Mouse (Mus musculus): ENCODE data around the gene Slc7a1. TPM values are rescaled to one million over a fixed set of nuclear protein-coding genes. Genes with fewer than 3 reads are reported as not detected.

Slc7a1 gene
- total and polyA plus RNA-seq, 3 experiments, result 20.5 to 78.3 (median 69.5) TPM

DNA sequence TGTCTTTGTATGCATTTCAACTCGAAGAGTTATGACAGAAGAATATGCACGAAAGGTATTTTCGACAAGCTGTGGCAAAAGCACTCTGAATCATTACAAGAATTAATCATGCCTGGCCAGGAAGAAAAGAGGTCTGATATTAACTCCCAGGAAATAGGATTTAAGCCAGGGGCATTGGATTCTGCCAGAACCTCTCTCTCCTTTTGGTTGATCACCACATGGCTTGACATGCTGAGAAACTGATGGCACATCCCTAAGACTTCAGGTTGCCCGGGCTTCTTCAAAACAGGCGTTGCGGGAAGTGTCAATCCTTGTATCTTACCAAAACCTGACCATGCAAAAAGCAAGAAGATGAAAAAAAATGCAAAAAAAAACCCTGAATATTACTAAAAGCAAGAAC lies 25.4 kb upstream of the Slc7a1 start:
- Histone ChIP-seq H3K9me3 (replicated peaks; ENCODE audit: low read length) (peaks cover 7% of the 10 kb centered on the region), H3K4me2 (ENCODE audit: insufficient read depth, low read depth, poor library complexity, severe bottlenecking) (no peak overlapping the region), H3K4me3 (replicated peaks in 1 of 3; ENCODE audit: low read depth in 2 of 3, low read length in 2 of 3, poor library complexity in 1 of 3) (no peak overlapping the region), H3K36me3 (replicated peaks in 1 of 2; ENCODE audit: control insufficient read depth in 1 of 2, insufficient read depth in 1 of 2, low read length in 1 of 2) (no peaks in the 10 kb centered on the region), H3K27ac (ENCODE audit: insufficient read depth, low read depth) (no peak overlapping the region), H3K79me2 (replicated peaks; ENCODE audit: control insufficient read depth, extremely low read depth, insufficient read depth, poor library complexity, severe bottlenecking) (no peaks in the 10 kb centered on the region), H3K4me1 (ENCODE audit: control insufficient read depth in 1 of 2, insufficient read depth in 2 of 2) (peaks cover 2 to 5% of the 10 kb centered on the region in 2 experiments; a peak in 2 of 4 replicates), H3K9ac (ENCODE audit: insufficient read depth, low read depth) (no peak overlapping the region), H3K27me3 (replicated peaks) (no peaks in the 10 kb centered on the region)
- TF ChIP-seq ZKSCAN1 (IDR thresholded peaks at IDR 0.05; ENCODE audit: borderline replicate concordance, low read depth, low read length) (no peak), E2F4 (IDR thresholded peaks at IDR 0.05; ENCODE audit: insufficient replicate concordance, low read depth, low read length) (no peak), CHD2 (IDR thresholded peaks at IDR 0.05; ENCODE audit: low read length) (no peak), JUND (conservative IDR thresholded peaks at IDR 0.05; ENCODE audit: low read depth, low read length) (no peak), GABPA (IDR thresholded peaks at IDR 0.05; ENCODE audit: insufficient replicate concordance, low read depth, low read length) (no peak), TBP (conservative IDR thresholded peaks at IDR 0.05; ENCODE audit: low read depth, low read length) (no peak), MAX (IDR thresholded peaks at IDR 0.05; ENCODE audit: low read length) (no peak), SIN3A (IDR thresholded peaks at IDR 0.05; ENCODE audit: low read length) (no peak), CHD1 (IDR thresholded peaks at IDR 0.05; ENCODE audit: low read depth, low read length) (no peak), IRF4 (IDR thresholded peaks at IDR 0.05; ENCODE audit: low read depth, low read length) (no peak), UBTF (IDR thresholded peaks at IDR 0.05; ENCODE audit: low read depth, low read length) (no peak), ELF1 (IDR thresholded peaks at IDR 0.05; ENCODE audit: low read depth, low read length) (no peak), MAZ (IDR thresholded peaks at IDR 0.05; ENCODE audit: low read depth, low read length) (no peak), TCF12 (IDR thresholded peaks at IDR 0.05; ENCODE audit: low read depth, low read length) (no peak)
- DNase-seq (ENCODE audit: extremely low read depth), result no peak
- dilution Hi-C loops (cut with MboI; ENCODE audit: extremely low pct_ligation_motif_present, extremely low pct_unique_long_range_greater_than_20kb, low sequenced_read_pairs), result no loop called here
- in situ Hi-C loops (cut with MboI; ENCODE audit: low pct_ligation_motif_present, low pct_unique_long_range_greater_than_20kb, low sequenced_read_pairs), result no loop called here

DNA sequence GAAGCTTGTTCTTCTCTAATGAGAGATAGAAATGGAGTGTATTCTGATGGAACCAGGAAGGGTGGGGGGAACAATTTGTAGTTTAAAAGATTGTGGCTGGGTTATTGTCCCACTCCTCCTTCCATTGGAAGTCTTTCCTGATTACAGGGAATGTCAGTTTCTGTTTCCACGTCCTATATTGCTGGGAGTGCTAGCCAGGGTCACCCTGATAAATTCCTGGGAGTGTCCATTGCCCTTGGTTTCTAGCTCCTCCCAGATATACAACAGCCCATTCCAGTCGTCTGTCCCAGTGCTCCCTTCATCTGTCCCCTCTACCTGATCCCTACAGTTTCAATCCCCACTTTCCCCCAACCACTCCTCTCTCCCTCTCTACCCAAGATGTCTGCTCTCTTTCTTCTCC lies 21.6 kb upstream of the Slc7a1 start:
- in situ Hi-C loops (cut with MboI; ENCODE audit: low pct_ligation_motif_present, low pct_unique_long_range_greater_than_20kb, low sequenced_read_pairs) (no loop called here), dilution Hi-C loops (cut with MboI; ENCODE audit: extremely low pct_ligation_motif_present, extremely low pct_unique_long_range_greater_than_20kb, low sequenced_read_pairs) (no loop called here)
- H3K4me1 ChIP-seq (ENCODE audit: control insufficient read depth in 1 of 2, insufficient read depth in 2 of 2), result peaks cover 2 to 10% of the 10 kb centered on the region in 2 experiments; a peak in 1 of 4 replicates

More for the DNA sequence above, 21.6 kb upstream of the Slc7a1 start:
- Histone ChIP-seq H3K4me2 (ENCODE audit: insufficient read depth, low read depth, poor library complexity, severe bottlenecking) (no peak overlapping the region), H3K27me3 (replicated peaks) (no peaks in the 10 kb centered on the region), H3K27ac (ENCODE audit: insufficient read depth, low read depth) (no peak overlapping the region), H3K9me3 (replicated peaks; ENCODE audit: low read length) (peaks cover 22% of the 10 kb centered on the region), H3K4me3 (replicated peaks in 1 of 3; ENCODE audit: low read depth in 2 of 3, low read length in 2 of 3, poor library complexity in 1 of 3) (no peak overlapping the region), H3K9ac (ENCODE audit: insufficient read depth, low read depth) (no peak overlapping the region), H3K36me3 (replicated peaks in 1 of 2; ENCODE audit: control insufficient read depth in 1 of 2, insufficient read depth in 1 of 2, low read length in 1 of 2) (no peaks in the 10 kb centered on the region), H3K79me2 (replicated peaks; ENCODE audit: control insufficient read depth, extremely low read depth, insufficient read depth, poor library complexity, severe bottlenecking) (no peaks in the 10 kb centered on the region)
- DNase-seq (ENCODE audit: extremely low read depth), result no peak
- TF ChIP-seq ELF1 (IDR thresholded peaks at IDR 0.05; ENCODE audit: low read depth, low read length) (no peak), GABPA (IDR thresholded peaks at IDR 0.05; ENCODE audit: insufficient replicate concordance, low read depth, low read length) (no peak)
